Mouse (Mus musculus) gastrocnemius, postnatal 25 days (tissue): ENCODE data around the gene Bend5. TPM values are rescaled to one million over a fixed set of nuclear protein-coding genes. Genes with fewer than 3 reads are reported as not detected.

Experiments used
- DNase-seq: peaks from one replicate; pipeline ENCODE4 v3.0.0; 2022
- total RNA-seq, 2 experiments: library from RNA; stranded (reverse); gene quantifications; 1 replicate in 1 of 2; 2 replicates in 1 of 2; pipeline ENCODE4 v1.2.3; 2021

Bend5 gene
- total RNA-seq, 2 experiments from 2014 or later: 0.32 to 1.1 TPM

- DNase-seq: no peak
Observed at GRCm38 (mm10) chr4:111487233-111487843, 72.5 kb downstream of the Bend5 start.

GRCm38 (mm10) chr4:111493750-111494404, 79.1 kb downstream of the Bend5 start:
- no peak for DNase-seq

- no peak for DNase-seq
Observed at GRCm38 (mm10) chr4:111495949-111496348, 81.1 kb downstream of the Bend5 start.

GRCm38 (mm10) chr4:111498751-111499150, 83.9 kb downstream of the Bend5 start:
- DNase-seq: no peak

GRCm38 (mm10) chr4:111501441-111501840, 86.6 kb downstream of the Bend5 start:
- no peak for DNase-seq

GRCm38 (mm10) chr4:111502965-111503727, 88.3 kb downstream of the Bend5 start:
- no peak for DNase-seq

- DNase-seq: no peak
Observed at GRCm38 (mm10) chr4:111504952-111505351, 90.1 kb downstream of the Bend5 start.
